Mouse (Mus musculus) heart, postnatal 0 days (tissue): ENCODE results near the gene Ano2. TPM values are rescaled to one million over a fixed set of nuclear protein-coding genes. Genes with fewer than 3 reads are reported as not detected.

Source experiments
- ATAC-seq: fragments of 200-750 bp; cut with Nextera tagmentation; 2 replicates; pipeline ENCODE4 v1.8.0; 2017; ENCODE audit warnings: low read depth, moderate number of reproducible peaks, moderate library complexity; ENCODE audit not compliant: insufficient read depth
- DNase-seq: peaks from one replicate; pipeline ENCODE4 v3.0.0-alpha.2; 2016; ENCODE audit warnings: low spot score
- H3K27ac ChIP-seq: fragments of 300-500 bp; sonication (generic); 2 replicates; pipeline ENCODE4 v1.5.1; 2014; ENCODE audit warnings: low read depth, mild to moderate bottlenecking
- H3K27me3 ChIP-seq: fragments of 300-500 bp; sonication (generic); 2 replicates; pipeline ENCODE4 v1.6.1; 2014; ENCODE audit warnings: low read length, mixed read lengths; ENCODE audit not compliant: control insufficient read depth, insufficient read depth
- H3K36me3 ChIP-seq: fragments of 300-500 bp; sonication (generic); replicated peaks from 2 replicates; pipeline ENCODE4 v1.6.1; 2014; ENCODE audit warnings: low read length, mixed read lengths; ENCODE audit not compliant: control insufficient read depth, insufficient read depth
- H3K4me1 ChIP-seq: fragments of 300-500 bp; sonication (generic); 2 replicates; pipeline ENCODE4 v1.6.1; 2014; ENCODE audit warnings: antibody characterized with exemption; ENCODE audit not compliant: control insufficient read depth, insufficient read depth
- H3K4me2 ChIP-seq: fragments of 300-500 bp; sonication (generic); 2 replicates; pipeline ENCODE4 v1.6.1; 2014; ENCODE audit warnings: low read depth, mild to moderate bottlenecking, low read length, moderate library complexity
- H3K4me3 ChIP-seq: fragments of 300-500 bp; sonication (generic); 2 replicates; pipeline ENCODE4 v1.5.1; 2014; ENCODE audit warnings: low read depth, low read length
- H3K9ac ChIP-seq: fragments of 300-500 bp; sonication (generic); replicated peaks from 2 replicates; pipeline ENCODE4 v1.6.1; 2014; ENCODE audit warnings: low read depth, low read length, mixed read lengths
- H3K9me3 ChIP-seq: fragments of 300-500 bp; sonication (generic); replicated peaks from 2 replicates; pipeline ENCODE4 v1.6.1; 2016; ENCODE audit warnings: low read length; ENCODE audit not compliant: control insufficient read depth
- CTCF ChIP-seq: IDR thresholded peaks from 2 replicates; pipeline ENCODE4 v1.5.1; 2016; ENCODE audit warnings: antibody characterized with exemption, control low read depth, low read depth
- EP300 ChIP-seq: IDR thresholded peaks from 2 replicates; pipeline ENCODE4 v1.6.1; 2016; ENCODE audit warnings: antibody characterized with exemption, low read depth
- WGBS: fragments of 180-500 bp; shearing (Covaris S2); extraction: QIAGEN DNeasy Blood & Tissue Kit; methylation state at CpG from one replicate; pipeline ENCODE4 v1.1.7; 2014; 5-methylcytosine and 5-hydroxymethylcytosine counted together
- polyA plus RNA-seq: library from polyadenylated mRNA; unstranded; fragments of >200 nt; fragmentation: Nextera tagmentation; extraction: Ambion mirVana; gene quantifications from 2 replicates; pipeline ENCODE4 v1.2.1, GENCODE M21; 2015
- total RNA-seq: library from RNA; depleted of rRNA; stranded (reverse); fragments of >200 nt; gene quantifications from 2 replicates; pipeline ENCODE4 v1.2.3, GENCODE M21; 2014; ENCODE audit warnings: low replicate concordance

The Ano2 gene
- total and polyA plus RNA-seq, 2 experiments from 2014 or later, result 2.7 TPM; not detected in 1

DNA sequence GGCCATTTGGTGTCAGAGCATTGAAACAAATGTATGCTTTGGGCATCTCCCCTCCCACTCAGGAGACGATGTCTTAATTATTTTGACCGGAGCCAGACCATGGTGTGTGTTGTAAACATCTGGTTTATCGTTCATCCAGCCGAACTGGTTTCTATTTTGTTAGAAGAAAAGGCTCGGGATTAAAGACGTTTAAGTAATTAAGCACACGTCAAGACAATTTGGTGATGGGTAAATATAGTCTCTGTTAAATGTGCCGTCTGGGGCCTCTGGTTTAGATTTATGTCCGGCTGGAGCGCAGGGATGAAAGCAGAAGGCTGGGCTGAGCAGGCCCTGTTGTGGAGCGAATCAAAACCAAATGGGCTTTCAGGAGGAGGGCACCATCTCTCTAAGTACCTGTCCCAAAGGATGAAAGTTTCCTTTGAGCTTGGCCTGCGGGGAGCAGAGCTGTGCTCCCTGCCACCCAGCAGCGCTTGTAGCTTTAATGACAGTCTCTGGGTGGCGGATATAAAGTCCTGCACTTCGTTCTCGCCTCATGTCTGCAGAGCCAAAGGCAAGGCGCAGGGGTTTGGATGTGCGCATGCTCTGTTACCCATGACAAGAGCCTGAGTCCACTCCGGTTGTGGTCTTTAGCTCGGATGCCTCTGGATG lies 113.3 kb downstream of the Ano2 start:
- DNase-seq (no peak), ATAC-seq (no peak)
- Histone ChIP-seq H3K27ac (no peak overlapping the region), H3K36me3 (no peaks in the 10 kb centered on the region), H3K9ac (no peak overlapping the region), H3K4me1 (no peaks in the 10 kb centered on the region), H3K27me3 (no peaks in the 10 kb centered on the region), H3K4me2 (no peak overlapping the region), H3K9me3 (no peaks in the 10 kb centered on the region), H3K4me3 (no peak overlapping the region)
- TF ChIP-seq EP300 (no peak), CTCF (no peak)
- 59% methylated on average over 20 of the region's 20 CpGs for WGBS

DNA sequence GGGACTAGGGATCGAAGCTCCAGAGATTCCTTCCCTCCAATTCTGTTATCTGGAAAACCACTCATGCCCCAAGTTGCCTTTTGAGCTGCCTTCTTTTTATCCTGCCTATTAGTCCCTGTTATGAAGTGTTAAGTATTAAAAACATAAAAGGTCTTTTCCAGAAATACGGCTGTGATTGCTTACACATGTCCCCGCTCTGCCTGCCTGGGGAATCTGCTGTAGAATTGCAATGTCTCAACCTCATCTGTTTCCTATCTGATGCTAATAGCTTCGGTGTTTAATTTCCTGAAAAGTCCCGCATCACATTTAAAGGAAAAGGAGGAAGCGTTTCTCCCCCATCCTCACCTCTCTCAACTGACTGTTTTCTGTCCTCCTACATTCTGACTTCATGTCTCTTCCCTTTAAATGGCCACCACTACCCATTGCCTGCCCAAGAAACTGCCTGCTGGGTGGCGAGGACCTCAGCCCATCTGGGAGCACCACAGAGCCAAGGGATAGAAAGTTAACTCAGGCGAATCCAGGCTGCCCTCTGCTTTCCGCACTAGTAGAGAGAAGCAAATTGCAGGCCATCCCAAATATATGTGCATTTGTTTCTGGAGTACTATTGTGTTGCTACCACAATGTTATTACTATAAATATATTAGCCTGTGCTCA lies 118.9 kb downstream of the Ano2 start:
- H3K4me1 ChIP-seq, result no peaks in the 10 kb centered on the region
- no peak overlapping the region for H3K4me3 ChIP-seq
- 64% methylated on average over 9 of the region's 9 CpGs for WGBS
- no peaks in the 10 kb centered on the region for H3K36me3 ChIP-seq
- no peak for ATAC-seq
- H3K9ac ChIP-seq, result no peak overlapping the region
- DNase-seq, result no peak
- H3K9me3 ChIP-seq, result no peaks in the 10 kb centered on the region
- H3K27ac ChIP-seq, result no peak overlapping the region
- TF ChIP-seq CTCF, result no peak
- no peak for TF ChIP-seq EP300
- no peaks in the 10 kb centered on the region for H3K27me3 ChIP-seq
- H3K4me2 ChIP-seq, result no peak overlapping the region

DNA sequence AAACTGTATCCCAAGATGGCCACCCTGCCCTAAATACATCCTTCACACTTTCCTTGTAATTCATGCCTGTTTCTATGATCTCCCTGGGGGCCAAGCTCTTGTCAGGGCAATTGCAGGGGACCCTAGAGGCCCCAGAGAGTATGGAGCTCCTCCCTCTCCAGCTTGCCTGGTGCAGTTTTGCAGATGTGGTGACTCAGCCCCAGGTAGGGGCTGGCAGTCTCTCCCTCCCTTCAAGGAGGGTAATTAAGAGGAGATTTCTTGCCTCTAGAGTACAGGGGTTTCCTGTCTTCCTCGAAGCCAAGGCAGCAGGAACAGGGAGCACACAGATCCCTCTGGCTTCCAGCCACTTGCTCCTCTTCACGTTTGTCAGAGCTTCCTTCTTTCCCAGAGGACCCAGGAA lies 121.2 kb downstream of the Ano2 start:
- ATAC-seq (no peak), DNase-seq (no peak)
- Histone ChIP-seq H3K9ac (no peak overlapping the region), H3K36me3 (no peaks in the 10 kb centered on the region), H3K4me2 (no peak overlapping the region), H3K4me1 (no peaks in the 10 kb centered on the region), H3K4me3 (no peak overlapping the region), H3K27me3 (no peaks in the 10 kb centered on the region), H3K27ac (no peak overlapping the region), H3K9me3 (no peaks in the 10 kb centered on the region)
- TF ChIP-seq EP300, result no peak
- TF ChIP-seq CTCF, result no peak
- 27% methylated on average over 2 of the region's 2 CpGs for WGBS

DNA sequence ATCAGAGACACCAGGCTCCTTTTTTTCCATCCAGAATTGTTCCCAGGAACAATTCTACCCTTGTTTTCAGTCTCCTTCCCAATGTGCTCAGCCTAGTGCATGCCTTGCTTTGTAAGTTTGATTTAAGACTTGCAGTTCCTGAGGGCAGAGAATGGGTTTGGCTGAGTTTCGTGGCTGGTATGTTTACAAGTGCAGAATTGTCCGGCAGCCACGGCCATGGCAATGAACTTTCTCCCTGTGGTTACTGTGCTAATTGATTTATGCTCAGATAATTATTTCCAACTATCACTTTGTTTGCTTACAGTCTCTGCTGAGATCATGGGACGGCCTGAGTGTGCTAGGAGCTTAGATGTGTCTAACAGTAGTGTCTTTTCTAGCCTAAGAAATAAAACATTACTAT lies 147.9 kb downstream of the Ano2 start:
- Histone ChIP-seq H3K4me1 (no peaks in the 10 kb centered on the region), H3K4me3 (no peak overlapping the region), H3K9ac (no peak overlapping the region), H3K9me3 (no peaks in the 10 kb centered on the region), H3K36me3 (no peaks in the 10 kb centered on the region), H3K27me3 (no peaks in the 10 kb centered on the region), H3K4me2 (no peak overlapping the region), H3K27ac (no peak overlapping the region)
- TF ChIP-seq EP300 (no peak), CTCF (no peak)
- DNase-seq, result no peak
- ATAC-seq, result no peak
- 78% methylated on average over 4 of the region's 4 CpGs for WGBS

DNA sequence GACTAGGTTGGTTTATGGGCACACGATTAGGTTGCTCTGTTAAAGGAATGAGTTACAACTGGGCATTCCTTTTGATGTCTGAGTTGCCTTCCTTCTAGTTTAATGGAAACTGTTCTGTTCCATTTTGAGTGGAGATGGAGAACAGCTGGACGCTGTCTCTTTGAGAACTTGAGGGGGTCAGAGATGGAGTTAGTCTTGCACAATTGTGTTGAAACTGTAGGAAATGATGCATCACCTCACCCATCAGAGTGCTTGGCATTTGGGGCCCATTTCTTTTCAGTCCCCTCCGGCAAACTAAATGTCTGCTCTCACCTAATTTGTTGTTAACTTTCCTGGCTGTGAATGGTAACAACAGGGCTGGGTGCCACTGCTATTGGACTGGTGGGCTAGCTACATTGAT lies 151.1 kb downstream of the Ano2 start:
- Histone ChIP-seq H3K9ac (no peak overlapping the region), H3K9me3 (no peaks in the 10 kb centered on the region), H3K4me3 (no peak overlapping the region), H3K36me3 (no peaks in the 10 kb centered on the region), H3K27ac (no peak overlapping the region), H3K27me3 (no peaks in the 10 kb centered on the region), H3K4me1 (no peaks in the 10 kb centered on the region), H3K4me2 (no peak overlapping the region)
- no peak for TF ChIP-seq EP300
- no peak for TF ChIP-seq CTCF
- DNase-seq (no peak), ATAC-seq (no peak)
- WGBS, result 70% methylated on average over 3 of the region's 3 CpGs

DNA sequence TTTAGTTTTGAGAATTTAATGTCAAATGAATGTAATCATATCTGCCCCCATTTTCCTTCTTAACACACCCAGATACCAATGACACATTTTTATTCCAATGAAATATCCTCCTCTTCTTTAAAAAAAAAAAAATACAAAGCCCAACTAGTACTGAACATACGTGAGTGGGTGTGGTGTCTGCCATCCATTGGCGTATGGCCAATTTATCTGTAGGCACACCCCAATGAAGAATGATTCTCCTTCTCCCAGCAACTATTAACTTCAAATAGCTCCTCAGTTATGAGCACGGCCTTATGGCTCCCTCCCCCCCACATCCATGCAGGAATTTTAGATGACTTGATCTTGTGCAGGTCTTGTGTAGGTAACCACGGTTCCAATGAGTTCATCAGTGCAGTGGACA lies 161.0 kb downstream of the Ano2 start:
- Histone ChIP-seq H3K9me3 (no peaks in the 10 kb centered on the region), H3K4me1 (no peaks in the 10 kb centered on the region), H3K27ac (no peak overlapping the region), H3K36me3 (no peaks in the 10 kb centered on the region), H3K4me3 (no peak overlapping the region), H3K27me3 (no peaks in the 10 kb centered on the region), H3K4me2 (no peak overlapping the region), H3K9ac (no peak overlapping the region)
- no peak for DNase-seq
- 66% methylated on average over 4 of the region's 4 CpGs for WGBS
- no peak for ATAC-seq
- no peak for TF ChIP-seq CTCF
- no peak for TF ChIP-seq EP300
